Mouse (Mus musculus) myocyte (in vitro differentiated cells): ENCODE results near the gene Olfr330. TPM values are rescaled to one million over a fixed set of nuclear protein-coding genes. Genes with fewer than 3 reads are reported as not detected.

Experiments
- H3K27me3 ChIP-seq: one replicate; pipeline ENCODE4 v1.6.1; 2011; ENCODE audit not compliant: control insufficient read depth, insufficient read depth, insufficient read length
- H3K36me3 ChIP-seq: one replicate; pipeline ENCODE4 v1.6.1; 2011; ENCODE audit not compliant: control insufficient read depth, insufficient read depth
- H3K4me2 ChIP-seq: one replicate; pipeline ENCODE4 v1.6.1; 2011; ENCODE audit warnings: low read depth, control low read depth
- H3K4me3 ChIP-seq: one replicate; pipeline ENCODE4 v1.5.1; 2011; ENCODE audit warnings: mild to moderate bottlenecking, control low read depth, moderate library complexity
- H3K79me2 ChIP-seq: one replicate; pipeline ENCODE4 v1.6.1; 2011; ENCODE audit not compliant: control insufficient read depth, insufficient read depth
- H3ac ChIP-seq: one replicate; pipeline ENCODE4 v1.6.1; 2011; ENCODE audit not compliant: control insufficient read depth, insufficient read length
- CEBPB ChIP-seq: IDR thresholded peaks from 2 replicates; pipeline ENCODE4 v1.6.1; 2011; ENCODE audit warnings: mild to moderate bottlenecking, moderate library complexity; ENCODE audit not compliant: poor library complexity, insufficient read depth, severe bottlenecking
- E2F4 ChIP-seq: IDR thresholded peaks from one replicate; pipeline ENCODE4 v1.6.1; 2011; ENCODE audit warnings: mild to moderate bottlenecking, control low read depth, moderate library complexity; ENCODE audit not compliant: insufficient read depth
- MAX ChIP-seq: IDR thresholded peaks from one replicate; pipeline ENCODE4 v1.6.1; 2011; ENCODE audit warnings: low read depth, mild to moderate bottlenecking, control low read depth
- MYOD1 ChIP-seq, 3 experiments: IDR thresholded peaks; one replicate each; pipeline ENCODE4 v1.6.1; 2011; ENCODE audit warnings: control low read depth in 2 of 3, low read depth in 2 of 3, mild to moderate bottlenecking in 2 of 3, moderate library complexity in 1 of 3; ENCODE audit not compliant: insufficient read length in 2 of 3, control insufficient read depth in 1 of 3
- MYOG ChIP-seq, 3 experiments: IDR thresholded peaks; one replicate each; pipeline ENCODE4 v1.6.1; 2011; ENCODE audit warnings: control low read depth in 2 of 3, low read depth in 2 of 3, mild to moderate bottlenecking in 2 of 3; ENCODE audit not compliant: insufficient read length in 2 of 3, control insufficient read depth in 1 of 3, insufficient read depth in 1 of 3
- POLR2A ChIP-seq: IDR thresholded peaks from one replicate; pipeline ENCODE4 v1.6.1; 2011; ENCODE audit warnings: low read depth, mild to moderate bottlenecking, control low read depth, moderate library complexity; ENCODE audit not compliant: insufficient read length
- POLR2AphosphoS2 ChIP-seq: IDR thresholded peaks from one replicate; pipeline ENCODE4 v1.6.1; 2011; ENCODE audit warnings: low read depth, control low read depth; ENCODE audit not compliant: insufficient read length
- REST ChIP-seq: IDR thresholded peaks from one replicate; pipeline ENCODE4 v1.6.1; 2011; ENCODE audit warnings: mild to moderate bottlenecking, control low read depth, moderate library complexity; ENCODE audit not compliant: insufficient read depth, insufficient read length
- SRF ChIP-seq: IDR thresholded peaks from one replicate; pipeline ENCODE4 v1.6.1; 2011; ENCODE audit warnings: low read depth; ENCODE audit not compliant: control insufficient read depth, insufficient read length
- TCF12 ChIP-seq: IDR thresholded peaks from one replicate; pipeline ENCODE4 v1.6.1; 2011; ENCODE audit warnings: mild to moderate bottlenecking, control low read depth; ENCODE audit not compliant: poor library complexity, insufficient read depth, severe bottlenecking
- TCF3 ChIP-seq: IDR thresholded peaks from one replicate; pipeline ENCODE4 v1.6.1; 2011; ENCODE audit warnings: low read depth, control low read depth; ENCODE audit not compliant: insufficient read length
- USF1 ChIP-seq: IDR thresholded peaks from one replicate; pipeline ENCODE4 v1.6.1; 2011; ENCODE audit warnings: low read depth, mild to moderate bottlenecking, control low read depth, moderate library complexity
- polyA plus RNA-seq: library from polyadenylated mRNA; unstranded; fragments of >200 nt; fragmentation: generic; extraction: Trizol; gene quantifications from one replicate; pipeline ENCODE4 v1.2.1, GENCODE M21; 2012; ENCODE audit warnings: missing spikeins

Olfr330 gene
- polyA plus RNA-seq, 1 experiment, result not detected

GRCm38 (mm10) chr11:58492455-58492854 is 42.2 kb downstream of the Olfr330 start, which contains the start of gene Olfr332:
Gene Olfr332 (minus strand): TSS chr11:58492555.
- TF ChIP-seq SRF, result no peak
- TF ChIP-seq CEBPB, result no peak
- no peak for TF ChIP-seq TCF12
- no peak for TF ChIP-seq MAX
- no peak for TF ChIP-seq TCF3
- TF ChIP-seq REST, result no peak
- no peak for TF ChIP-seq E2F4
- TF ChIP-seq USF1, result no peak
- no peak for TF ChIP-seq POLR2A
- TF ChIP-seq MYOG (IDR thresholded peaks at IDR 0.05; ENCODE audit: control insufficient read depth in 1 of 3, insufficient read depth in 1 of 3, insufficient read length in 2 of 3, low read depth in 2 of 3), result no peak
- TF ChIP-seq MYOD1 (IDR thresholded peaks at IDR 0.05; ENCODE audit: control insufficient read depth in 1 of 3, insufficient read length in 2 of 3, low read depth in 2 of 3), result no peak
- no peak for TF ChIP-seq POLR2AphosphoS2
- no peaks in the 10 kb centered on the region for H3K79me2 ChIP-seq
- no peaks in the 10 kb centered on the region for H3K36me3 ChIP-seq
- no peaks in the 10 kb centered on the region for H3K27me3 ChIP-seq
- H3K4me2 ChIP-seq, result no peak within 1 kb of the TSS
- H3K4me3 ChIP-seq, result no peak within 1 kb of the TSS
- no peak within 1 kb of the TSS for H3ac ChIP-seq

Other genes starting within 250 kb of the Olfr330 start
- 6.0 TPM for gene Zfp692, start 227.8 kb downstream of the Olfr330 start, polyA plus RNA-seq
- gene Zfp672, start 204.5 kb downstream of the Olfr330 start, polyA plus RNA-seq, result 15.7 TPM
- gene Sh3bp5l, start 204.1 kb downstream of the Olfr330 start, polyA plus RNA-seq, result 38.1 TPM
- not detected for gene Lypd8, start 155.8 kb downstream of the Olfr330 start, polyA plus RNA-seq
- not detected for gene 1810065E05Rik, start 113.7 kb downstream of the Olfr330 start, polyA plus RNA-seq
- not detected for gene Gm12253, start 102.3 kb downstream of the Olfr330 start, polyA plus RNA-seq
- not detected for gene Lypd9, start 81.9 kb downstream of the Olfr330 start, polyA plus RNA-seq
- gene Olfr30, start 72.6 kb downstream of the Olfr330 start, polyA plus RNA-seq, result not detected
- gene Olfr332, start 42.3 kb downstream of the Olfr330 start, polyA plus RNA-seq, result not detected
- not detected for gene Olfr331, start 32.3 kb downstream of the Olfr330 start, polyA plus RNA-seq
- not detected for gene Olfr329-ps, start 11.6 kb upstream of the Olfr330 start, polyA plus RNA-seq
- gene Olfr328, start 20.8 kb upstream of the Olfr330 start, polyA plus RNA-seq, result not detected
- not detected for gene Olfr224, start 35.7 kb upstream of the Olfr330 start, polyA plus RNA-seq
- gene Olfr325, start 42.9 kb upstream of the Olfr330 start, polyA plus RNA-seq, result not detected
- gene Olfr324, start 60.3 kb upstream of the Olfr330 start, polyA plus RNA-seq, result not detected
- not detected for gene 2210407C18Rik, start 81.2 kb upstream of the Olfr330 start, polyA plus RNA-seq
- not detected for gene Olfr323, start 95.7 kb upstream of the Olfr330 start, polyA plus RNA-seq
- gene Trim58, start 105.6 kb upstream of the Olfr330 start, polyA plus RNA-seq, result not detected
- not detected for gene Olfr322, start 123.9 kb upstream of the Olfr330 start, polyA plus RNA-seq
- gene Olfr320, start 146.3 kb upstream of the Olfr330 start, polyA plus RNA-seq, result not detected
- gene Olfr319, start 164.3 kb upstream of the Olfr330 start, polyA plus RNA-seq, result not detected
- gene Olfr318, start 189.2 kb upstream of the Olfr330 start, polyA plus RNA-seq, result not detected
- not detected for gene Olfr317, start 204.4 kb upstream of the Olfr330 start, polyA plus RNA-seq
- not detected for gene Olfr316, start 217.9 kb upstream of the Olfr330 start, polyA plus RNA-seq
- not detected for gene Olfr315, start 238.4 kb upstream of the Olfr330 start, polyA plus RNA-seq
- gene Olfr314, start 248.1 kb upstream of the Olfr330 start, polyA plus RNA-seq, result not detected